Mouse (Mus musculus) heart, postnatal 4 days (tissue): Measurements from ENCODE around the gene Frmd6. TPM values are rescaled to one million over a fixed set of nuclear protein-coding genes. Genes with fewer than 3 reads are reported as not detected.
A peak's percentile ranks its signal among the peaks of the same experiment; 100 is the strongest.

Experiments used
- DNase-seq: peaks from one replicate; pipeline ENCODE4 v3.0.0; 2021
- total RNA-seq, 2 experiments: library from RNA; stranded (reverse); gene quantifications; 2 replicates each; pipeline ENCODE4 v1.2.3; 2021

Frmd6 gene
- total RNA-seq, 2 experiments from 2014 or later, result 40.0 to 42.1 TPM

GRCm38 (mm10) chr12:70809957-70810356 is 15.4 kb upstream of the Frmd6 start:
- no peak for DNase-seq

GRCm38 (mm10) chr12:70811772-70812171 is 13.5 kb upstream of the Frmd6 start:
- no peak for DNase-seq

GRCm38 (mm10) chr12:70812176-70812575 is 13.1 kb upstream of the Frmd6 start:
- peak; percentile 78 for DNase-seq

DNA sequence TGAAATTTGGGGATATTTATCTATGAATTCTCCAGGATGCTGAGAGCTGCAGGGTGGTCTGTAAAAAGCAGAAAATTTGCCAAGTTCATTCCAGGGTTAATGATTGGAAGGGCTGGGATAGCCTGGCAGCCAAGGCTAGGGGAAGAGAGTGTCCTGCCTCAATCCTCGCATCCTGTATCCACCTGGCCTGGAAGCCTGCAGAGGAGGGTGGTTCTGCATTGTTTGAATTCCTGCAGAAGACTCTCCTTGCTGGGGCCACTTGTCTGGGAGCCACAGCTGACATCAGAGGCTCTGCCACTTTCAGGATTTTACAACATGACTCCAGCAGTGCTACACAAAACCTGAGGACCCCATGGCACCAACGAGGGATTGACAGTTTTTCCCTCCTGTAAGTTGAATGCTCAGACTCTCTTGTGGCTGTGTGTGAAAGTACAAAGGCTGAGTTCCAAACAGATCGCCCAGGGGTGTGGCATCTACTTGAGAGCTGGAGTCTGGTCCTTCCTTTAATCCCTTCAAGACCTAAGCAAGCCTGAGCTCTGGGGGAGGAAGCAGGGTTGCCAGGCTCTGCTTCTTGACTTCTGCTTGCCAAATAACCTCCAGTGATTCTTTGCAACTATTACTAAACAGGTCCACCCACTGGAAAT is 12.4 kb upstream of the Frmd6 start:
- no peak for DNase-seq

- DNase-seq, result no peak
Observed at GRCm38 (mm10) chr12:70816731-70817130, 8.6 kb upstream of the Frmd6 start.

DNA sequence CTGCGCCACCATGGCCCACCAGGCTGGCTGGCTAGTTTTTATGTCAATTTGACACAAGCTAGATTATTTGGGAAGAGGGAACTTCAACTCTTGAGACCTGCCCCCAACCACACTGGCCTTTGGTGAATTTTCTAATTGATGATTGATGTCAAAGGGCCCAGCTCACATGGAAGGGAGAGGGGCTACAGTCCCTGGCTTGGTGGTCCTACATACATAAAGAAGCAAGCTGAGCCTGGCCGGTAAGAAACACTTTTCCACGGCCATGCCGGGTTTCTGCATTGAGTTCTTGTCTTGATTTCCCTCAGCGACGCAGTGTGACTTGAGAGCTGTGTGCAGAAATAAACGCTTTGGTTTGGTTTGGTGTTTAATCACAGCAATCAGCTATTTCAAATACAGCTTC is 1.3 kb upstream of the Frmd6 start:
- no peak for DNase-seq

DNA sequence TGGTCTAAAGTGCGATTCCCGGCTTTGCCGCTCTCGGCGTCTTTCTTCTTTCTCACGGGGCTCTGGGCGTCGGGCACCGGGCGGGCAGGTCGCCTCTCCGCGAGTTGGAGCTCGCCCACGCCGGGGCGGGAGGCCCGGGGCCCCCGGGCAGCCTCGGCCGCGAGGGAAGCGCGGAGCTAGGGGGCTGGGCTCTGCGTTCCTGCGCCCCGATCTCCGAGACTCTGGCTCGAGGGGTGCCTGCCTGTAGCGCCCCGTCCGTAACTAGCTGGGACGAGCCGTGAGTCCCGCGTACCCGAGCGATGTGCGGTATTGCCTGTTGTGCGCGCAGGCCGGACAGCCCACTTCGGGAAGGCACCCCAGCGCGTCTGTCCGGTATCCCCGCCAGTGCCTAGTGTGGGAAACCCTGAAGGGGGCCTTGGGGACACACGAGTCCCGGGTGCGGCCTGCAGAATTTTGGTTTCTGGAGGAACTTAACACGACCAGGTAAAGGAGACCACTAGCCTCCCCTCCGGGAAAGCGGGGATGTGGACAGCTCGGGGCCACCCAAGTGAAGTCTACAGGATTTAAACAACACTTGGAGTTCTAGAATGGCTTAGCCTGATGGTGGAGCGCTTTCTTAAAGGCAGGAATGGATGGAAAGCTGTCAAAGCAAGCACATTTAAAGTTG is 470 bp downstream of the Frmd6 start:
- peak; percentile 68 for DNase-seq

GRCm38 (mm10) chr12:70826318-70827072 is 1.2 kb downstream of the Frmd6 start:
- DNase-seq, result peak; percentile 36

- DNase-seq, result no peak
Observed at GRCm38 (mm10) chr12:70827187-70827900, 2.0 kb downstream of the Frmd6 start.

- no peak for DNase-seq
Observed at GRCm38 (mm10) chr12:70827901-70828271, 2.6 kb downstream of the Frmd6 start.

- DNase-seq, result peak; percentile 40
Observed at GRCm38 (mm10) chr12:70830982-70831566, 5.8 kb downstream of the Frmd6 start.

DNA sequence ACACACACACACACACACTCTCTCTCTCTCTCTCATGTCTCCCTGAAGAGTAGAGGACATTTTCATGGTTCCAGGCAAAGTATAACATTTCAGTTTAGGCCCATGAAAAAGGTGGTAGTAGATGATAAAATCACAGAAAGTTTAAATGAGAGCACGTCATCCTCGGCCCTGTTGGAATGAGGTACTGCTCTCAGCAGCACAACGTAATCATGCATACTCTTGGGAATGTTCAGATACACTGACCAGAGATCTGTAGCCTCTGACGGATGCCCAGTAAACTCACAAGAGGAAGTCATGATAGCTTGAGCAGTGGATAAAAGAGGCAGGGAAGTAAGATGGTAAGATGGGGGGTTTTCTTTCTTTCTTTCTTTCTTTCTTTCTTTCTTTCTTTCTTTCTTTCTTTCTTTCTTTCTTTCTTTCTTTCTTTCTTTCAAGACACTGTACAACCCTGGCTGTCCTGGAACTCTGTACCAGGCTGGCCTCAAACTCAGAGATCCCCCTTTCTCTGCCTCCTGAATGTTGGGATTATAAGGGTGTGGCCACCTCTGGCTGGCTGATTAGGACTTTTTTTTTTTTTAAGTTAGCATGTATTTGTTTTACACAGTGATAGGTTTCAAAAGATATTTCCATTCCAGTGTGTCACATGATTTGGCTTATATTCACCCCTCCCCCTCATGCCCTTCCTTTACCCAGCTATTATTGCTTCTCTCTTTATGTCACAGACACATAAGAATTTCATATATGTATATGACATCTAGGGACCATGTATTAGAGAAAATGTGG is 7.1 kb downstream of the Frmd6 start:
- no peak for DNase-seq

DNA sequence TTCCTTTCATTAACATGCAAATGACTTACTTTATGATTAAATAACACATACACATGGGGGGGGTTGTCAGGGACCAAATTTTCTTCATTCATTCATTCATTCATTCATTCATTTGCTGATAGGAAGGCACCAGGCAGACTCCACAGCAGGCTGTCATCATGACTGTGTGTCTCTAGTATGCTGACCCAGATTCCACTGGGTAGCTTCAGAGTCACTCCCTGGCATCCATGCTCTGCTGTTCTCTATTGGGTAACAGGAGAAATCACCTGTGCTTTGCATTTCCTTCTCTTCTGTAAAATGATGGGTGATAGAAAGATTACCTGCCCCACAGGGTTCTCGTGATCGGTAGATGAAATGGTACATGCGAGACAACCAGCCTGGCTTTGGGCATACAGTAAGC is 7.7 kb downstream of the Frmd6 start:
- DNase-seq, result no peak

DNA sequence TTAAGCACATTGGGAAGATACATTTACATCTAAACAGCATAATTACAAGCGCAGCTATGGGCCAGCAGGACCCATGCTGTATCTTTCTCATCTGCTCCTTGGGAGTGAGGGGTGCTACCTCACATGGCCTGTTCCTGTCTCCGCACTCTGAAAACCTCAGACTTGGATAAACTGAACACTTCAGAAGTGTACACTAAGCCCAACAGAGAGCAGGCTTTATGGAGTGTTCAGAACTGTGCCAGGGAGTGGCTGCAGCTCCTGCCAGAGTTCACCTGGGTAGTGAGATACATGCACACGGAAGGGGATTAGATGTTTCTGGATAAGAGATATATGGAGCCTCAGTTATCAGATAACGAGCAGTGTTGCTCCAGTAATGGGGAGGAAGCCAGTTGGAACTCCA is 8.7 kb downstream of the Frmd6 start:
- no peak for DNase-seq

- DNase-seq, result no peak
Observed at GRCm38 (mm10) chr12:70835004-70835403, 9.7 kb downstream of the Frmd6 start.

DNA sequence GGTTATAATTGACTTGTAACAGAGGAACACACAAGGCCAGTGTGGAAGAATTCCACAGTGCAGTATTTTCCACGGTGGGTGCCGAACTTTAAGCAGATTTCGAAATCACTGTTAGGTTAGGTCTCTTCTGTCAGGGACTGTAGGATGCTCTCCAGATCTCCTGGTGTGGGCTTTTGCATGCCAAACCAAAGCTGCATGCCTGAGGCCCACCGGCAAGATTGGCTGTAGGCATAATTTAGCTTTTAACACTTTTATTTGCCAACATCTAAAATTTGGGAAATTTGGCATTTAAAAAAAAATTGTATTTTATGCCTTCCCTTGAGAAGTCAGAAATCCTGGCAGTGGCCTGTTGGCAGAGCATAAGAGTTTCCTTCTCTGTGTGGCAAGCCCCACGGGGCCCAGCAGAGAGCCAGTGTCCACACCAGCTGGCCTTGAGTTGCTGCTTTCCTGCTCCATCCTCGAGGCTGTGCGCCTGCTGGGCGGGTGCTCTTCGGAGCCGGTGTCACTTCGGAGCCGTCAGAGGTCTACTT is 12.5 kb downstream of the Frmd6 start:
- DNase-seq, result no peak

- no peak for DNase-seq
Observed at GRCm38 (mm10) chr12:70845371-70845770, 20.1 kb downstream of the Frmd6 start.

- DNase-seq, result no peak
Observed at GRCm38 (mm10) chr12:70849024-70849423, 23.7 kb downstream of the Frmd6 start.

- no peak for DNase-seq
Observed at GRCm38 (mm10) chr12:70849517-70850291, 24.4 kb downstream of the Frmd6 start.

DNA sequence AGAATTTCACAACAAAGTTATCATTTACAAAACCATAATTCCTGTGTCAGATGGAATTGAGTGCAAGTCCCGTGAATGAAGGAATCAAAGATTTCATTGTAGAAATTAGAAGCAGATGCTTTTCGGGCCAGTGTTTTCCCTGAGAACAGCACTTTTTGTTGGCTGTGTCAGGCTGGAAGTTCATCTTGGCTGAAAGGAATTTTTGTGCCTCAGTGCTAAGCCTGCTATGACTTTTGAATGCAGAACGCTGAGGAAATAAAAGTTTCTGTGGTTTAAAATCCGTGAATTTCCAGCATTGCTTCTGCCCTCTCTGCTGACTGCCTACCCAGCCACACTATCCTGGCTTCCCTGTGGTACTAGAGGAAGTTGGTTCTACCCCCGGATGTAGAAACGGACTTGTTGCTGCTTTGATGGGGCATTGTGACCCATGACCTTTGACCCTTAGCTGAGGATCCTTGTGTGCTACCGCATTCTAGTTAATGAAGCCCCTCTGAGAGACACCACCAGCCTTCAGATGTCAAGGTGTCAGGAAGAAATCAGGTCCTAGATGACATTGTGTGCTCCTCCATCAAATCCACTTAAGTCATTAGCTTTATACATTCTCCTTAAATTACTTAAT is 26.1 kb downstream of the Frmd6 start:
- DNase-seq, result no peak
